Mouse (Mus musculus) heart, adult 2 months (tissue): ENCODE measurements around the gene Ank3.

Source experiments
- CTCF ChIP-seq: fragments of 200-600 bp; IDR thresholded peaks from 2 replicates; pipeline ENCODE4 v1.8.1; 2022; ENCODE audit warnings: antibody characterized with exemption, mild to moderate bottlenecking, moderate library complexity
- EP300 ChIP-seq: fragments of 200-500 bp; IDR thresholded peaks from 2 replicates; pipeline ENCODE4 v1.6.1; 2011; ENCODE audit warnings: low read depth, low read length, control low read depth; ENCODE audit not compliant: insufficient read depth
- POLR2A ChIP-seq: fragments of 200-500 bp; IDR thresholded peaks from 2 replicates; pipeline ENCODE4 v1.6.1; 2011; ENCODE audit warnings: mild to moderate bottlenecking, low read depth, low read length, control low read depth; ENCODE audit not compliant: insufficient read depth

- TF ChIP-seq CTCF (peak; percentile 50), POLR2A (no peak), EP300 (no peak)
These were observed 454.0 kb downstream of the Ank3 start for GRCm38 (mm10) chr10:69852366-69853091.
